Mouse (Mus musculus) ES-E14 (cell line): ENCODE data around the gene Enah. TPM values are rescaled to one million over a fixed set of nuclear protein-coding genes. Genes with fewer than 3 reads are reported as not detected.
A peak's percentile ranks its signal among the peaks of the same experiment; 100 is the strongest.

Experiments
- DNase-seq: peaks from one replicate; pipeline ENCODE4 v3.0.0-alpha.2; 2013; ENCODE audit warnings: low read depth, low spot score
- H3K27ac ChIP-seq: 2 replicates; pipeline ENCODE4 v1.5.1; 2012; ENCODE audit warnings: low read depth, mild to moderate bottlenecking, low read length, moderate library complexity, mixed read lengths; ENCODE audit not compliant: poor library complexity, insufficient read depth, severe bottlenecking
- H3K36me3 ChIP-seq: 2 replicates; pipeline ENCODE4 v1.6.1; 2012; ENCODE audit warnings: mild to moderate bottlenecking, low read length, moderate library complexity, mixed read lengths; ENCODE audit not compliant: control insufficient read depth, poor library complexity, insufficient read depth, severe bottlenecking
- H3K4me1 ChIP-seq, 2 experiments: fragments of 150-350 bp in 1 of 2; sonication (generic) in 1 of 2; 2 replicates each; pipeline ENCODE4 v1.6.1; 2012; ENCODE audit warnings: low read length in 2 of 2, mild to moderate bottlenecking in 1 of 2, mixed read lengths in 1 of 2; ENCODE audit not compliant: control insufficient read depth in 2 of 2, insufficient read depth in 2 of 2, poor library complexity in 1 of 2
- H3K4me3 ChIP-seq, 2 experiments: fragments of 150-350 bp in 1 of 2; sonication (generic) in 1 of 2; 2 replicates each; pipeline ENCODE4 v1.5.1; 2012; ENCODE audit warnings: low read length in 2 of 2, low read depth in 1 of 2, mild to moderate bottlenecking in 1 of 2, mixed read lengths in 1 of 2; ENCODE audit not compliant: insufficient read depth in 1 of 2, poor library complexity in 1 of 2, severe bottlenecking in 1 of 2
- H3K9ac ChIP-seq: 2 replicates; pipeline ENCODE4 v1.6.1; 2012; ENCODE audit warnings: low read depth, mild to moderate bottlenecking, low read length, mixed read lengths; ENCODE audit not compliant: poor library complexity, insufficient read depth, severe bottlenecking
- H3K9me3 ChIP-seq: fragments of 150-350 bp; sonication (generic); 2 replicates; pipeline ENCODE4 v1.6.1; 2012; ENCODE audit warnings: low read depth, mild to moderate bottlenecking, low read length; ENCODE audit not compliant: control insufficient read depth, insufficient read depth
- CHD2 ChIP-seq: IDR thresholded peaks from 2 replicates; pipeline ENCODE4 v1.6.1; 2014; ENCODE audit warnings: mild to moderate bottlenecking, low read depth, low read length, inconsistent platforms
- HCFC1 ChIP-seq: IDR thresholded peaks from 2 replicates; pipeline ENCODE4 v1.6.1; 2012; ENCODE audit warnings: low read length, inconsistent platforms, borderline replicate concordance; ENCODE audit not compliant: insufficient read depth
- MAFK ChIP-seq: IDR thresholded peaks from 2 replicates; pipeline ENCODE4 v1.6.1; 2014; ENCODE audit warnings: mild to moderate bottlenecking, low read depth, low read length, inconsistent platforms; ENCODE audit not compliant: insufficient read depth
- ZC3H11A ChIP-seq: IDR thresholded peaks from 2 replicates; pipeline ENCODE4 v1.6.1; 2012; ENCODE audit warnings: low read depth, mild to moderate bottlenecking, inconsistent platforms, low read length, borderline replicate concordance
- ZNF384 ChIP-seq: IDR thresholded peaks from 2 replicates; pipeline ENCODE4 v1.6.1; 2012; ENCODE audit warnings: low read depth, low read length, inconsistent platforms
- in situ Hi-C, 2 experiments: fragments of 600-800 bp; cut with MboI; formaldehyde crosslinking; loops; one replicate each; pipeline ENCODE4 v1.15.1; 2025; ENCODE audit warnings: low sequenced_read_pairs in 2 of 2, inconsistent platforms in 1 of 2; ENCODE audit not compliant: unreplicated experiment in 2 of 2
- total RNA-seq: library from RNA; depleted of rRNA; stranded (reverse); fragments of 300-350 nt; gene quantifications from 2 replicates; pipeline ENCODE4 v1.2.3, GENCODE M21; 2012

The Enah gene
- total RNA-seq, 1 experiment = 331 TPM

DNA sequence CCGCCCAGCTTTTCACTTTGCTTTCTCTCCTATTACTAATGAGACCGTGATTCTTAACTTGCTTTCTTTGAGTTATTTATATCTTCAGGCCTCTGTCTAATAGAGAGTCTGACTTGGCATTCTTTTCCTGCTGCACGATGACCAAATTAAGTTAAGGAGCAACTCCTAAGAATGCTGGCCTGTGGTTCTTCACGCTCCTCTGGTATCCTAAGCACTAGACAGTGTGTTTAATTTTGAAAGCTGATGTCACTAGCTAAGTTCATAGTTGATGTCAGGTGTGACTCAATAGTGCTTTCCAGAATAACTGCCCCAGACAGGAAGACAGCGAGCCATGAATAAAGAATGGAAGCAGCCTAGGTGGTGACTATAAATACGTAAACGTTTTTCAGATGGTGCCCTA lies 6.3 kb upstream of the Enah start:
- Histone ChIP-seq H3K36me3 (no peaks in the 10 kb centered on the region), H3K27ac (no peak overlapping the region), H3K4me1 (peaks cover 7 to 14% of the 10 kb centered on the region in 2 experiments; a peak in 3 of 4 replicates), H3K9me3 (no peaks in the 10 kb centered on the region), H3K4me3 (no peak overlapping the region), H3K9ac (no peak overlapping the region)
- in situ Hi-C loops = no loop called here
- no peak for DNase-seq
- TF ChIP-seq ZC3H11A = no peak
- no peak for TF ChIP-seq CHD2
- no peak for TF ChIP-seq ZNF384
- no peak for TF ChIP-seq MAFK
- no peak for TF ChIP-seq HCFC1

DNA sequence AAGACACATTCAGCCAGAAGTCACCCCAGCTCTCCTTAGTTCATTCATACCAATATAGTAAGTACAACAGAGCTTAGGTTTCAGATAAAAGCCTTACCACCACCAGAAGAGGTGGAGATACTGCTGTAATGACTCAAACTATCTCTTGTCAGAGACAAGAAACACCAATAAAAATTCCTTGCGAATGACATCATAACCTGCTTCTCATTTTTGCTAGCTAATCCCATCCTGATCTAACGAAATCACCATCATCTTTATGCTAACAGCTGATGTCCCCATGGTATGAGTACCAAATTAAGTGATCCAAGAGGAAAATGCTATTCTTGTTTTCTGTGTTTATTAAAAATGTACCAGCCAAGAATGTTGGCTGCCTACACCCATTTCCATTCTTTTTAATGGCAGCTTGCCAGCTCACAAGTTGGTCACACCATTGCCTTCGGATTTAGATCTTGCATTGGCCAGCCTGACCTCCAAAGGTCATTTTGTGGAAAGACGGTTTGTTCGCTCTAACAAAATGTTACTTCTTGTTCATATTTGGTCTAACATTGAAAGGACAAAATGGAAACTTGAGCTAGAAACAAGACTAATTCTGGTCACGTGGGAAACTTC lies 2.0 kb upstream of the Enah start:
- no peak overlapping the region for H3K4me3 ChIP-seq
- H3K4me1 ChIP-seq = peaks cover 3 to 9% of the 10 kb centered on the region in 2 experiments; a peak in 3 of 4 replicates
- no peak for TF ChIP-seq MAFK
- TF ChIP-seq CHD2 = no peak
- no peak for TF ChIP-seq ZC3H11A
- no peak for TF ChIP-seq HCFC1
- TF ChIP-seq ZNF384 = no peak
- H3K9ac ChIP-seq = no peak overlapping the region
- H3K36me3 ChIP-seq = no peaks in the 10 kb centered on the region; the same call in 1 of the 2 replicates
- no peak overlapping the region for H3K27ac ChIP-seq
- no peak for DNase-seq
- in situ Hi-C loops = no loop called here
- no peaks in the 10 kb centered on the region for H3K9me3 ChIP-seq

DNA sequence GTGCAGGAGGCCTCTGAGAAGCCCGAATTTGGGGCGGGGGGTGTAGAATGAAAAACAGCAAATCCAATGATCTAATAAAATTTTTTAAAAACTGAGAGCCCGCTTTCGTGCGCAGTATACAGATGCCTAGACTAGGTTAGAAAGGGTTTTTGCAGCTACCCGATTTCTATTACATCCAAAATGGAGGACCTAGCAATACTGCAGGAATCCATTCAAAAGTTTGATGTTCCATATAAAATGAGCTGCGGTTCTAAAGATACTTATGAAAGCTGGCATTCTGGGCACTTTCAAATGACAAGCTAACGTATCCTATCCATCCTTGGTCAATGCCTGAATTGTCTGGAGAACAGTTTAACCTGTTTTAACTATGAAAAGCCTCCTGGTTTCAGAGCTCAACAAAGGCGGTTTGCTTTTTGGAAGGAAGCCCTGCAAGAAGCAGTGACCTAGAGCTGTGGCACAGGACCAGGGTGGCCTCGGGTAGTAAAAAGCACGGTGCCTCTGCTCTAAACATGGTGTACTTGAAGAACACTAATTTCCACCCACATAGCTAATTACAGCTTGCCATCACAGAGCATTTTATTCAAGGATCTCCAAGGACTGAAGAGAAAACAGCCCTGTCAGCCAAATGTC lies 1.2 kb upstream of the Enah start:
- in situ Hi-C loops = no loop called here
- H3K36me3 ChIP-seq = peaks cover under 1% of the 10 kb centered on the region
- peak overlapping the region; percentile 83 to 97 for H3K4me3 ChIP-seq
- DNase-seq = no peak
- peaks cover 2 to 9% of the 10 kb centered on the region in 2 experiments; a peak in 3 of 4 replicates for H3K4me1 ChIP-seq
- peak overlapping the region; percentile 97; the same call in 1 of the 2 replicates for H3K27ac ChIP-seq
- no peak for TF ChIP-seq CHD2
- no peak for TF ChIP-seq MAFK
- no peak for TF ChIP-seq ZNF384
- TF ChIP-seq HCFC1 = no peak
- no peak for TF ChIP-seq ZC3H11A
- peak overlapping the region; percentile 96 for H3K9ac ChIP-seq
- no peaks in the 10 kb centered on the region for H3K9me3 ChIP-seq

GRCm38 (mm10) chr1:182019266-182019925 lies 394 bp downstream of the Enah start:
- peaks cover 5% of the 10 kb centered on the region for H3K36me3 ChIP-seq
- in situ Hi-C loops = no loop called here
- H3K27ac ChIP-seq = peak overlapping the region; percentile 97
- peaks cover 6 to 10% of the 10 kb centered on the region in 2 experiments; a peak in 3 of 4 replicates for H3K4me1 ChIP-seq
- TF ChIP-seq HCFC1 (no peak), CHD2 (no peak), ZC3H11A (no peak), ZNF384 (no peak), MAFK (no peak)
- H3K9ac ChIP-seq = peak overlapping the region; percentile 96
- no peaks in the 10 kb centered on the region for H3K9me3 ChIP-seq
- DNase-seq = no peak
- H3K4me3 ChIP-seq = peak overlapping the region; percentile 83 to 97
